Mouse (Mus musculus): ENCODE measurements around the gene Fermt3. TPM values are rescaled to one million over a fixed set of nuclear protein-coding genes. Genes with fewer than 3 reads are reported as not detected.

Fermt3 gene
- polyA plus RNA-seq (2015; fragmentation: Nextera tagmentation; extraction: Ambion mirVana) = 13.0 and 14.4 TPM in 2 replicates

GRCm38 (mm10) chr19:7019191-7019590 lies at the start of gene Fermt3:
TSS of gene Fermt3 (minus strand) at chr19:7019469.
- Histone ChIP-seq H3K9ac (ENCODE audit: low read depth, low read length) (peak within 1 kb of the TSS; percentile 27; the same call in 1 of the 2 replicates), H3K9me3 (ENCODE audit: control insufficient read depth, low read length) (no peaks in the 10 kb centered on the region), H3K4me3 (ENCODE audit: low read length) (peak within 1 kb of the TSS; percentile 13), H3K27me3 (replicated peaks; ENCODE audit: control insufficient read depth, insufficient read depth, low read length) (no peaks in the 10 kb centered on the region), H3K4me2 (ENCODE audit: low read depth, low read length) (no peak within 1 kb of the TSS), H3K36me3 (ENCODE audit: control insufficient read depth, insufficient read depth, low read length) (peaks cover 21% of the 10 kb centered on the region), H3K4me1 (ENCODE audit: control insufficient read depth, insufficient read depth, low read length) (no peaks in the 10 kb centered on the region; the same call in 1 of the 2 replicates), H3K27ac (ENCODE audit: low read length) (peak within 1 kb of the TSS; percentile 58)
- WGBS = 78% methylated on average over 5 of the region's 5 CpGs
- ATAC-seq = peak; percentile 81

GRCm38 (mm10) chr19:7068136-7068535 lies 48.9 kb upstream of the Fermt3 start:
- 0 out of 2 replicates have a peak overlapping the region, but pooled peaks have one; percentile 9 for H3K4me2 ChIP-seq (ENCODE audit: low read depth, low read length)
- 0 out of 2 replicates have a peak, but pooled peaks have one; percentile 22 for ATAC-seq
- H3K4me1 ChIP-seq (ENCODE audit: control insufficient read depth, insufficient read depth, low read length) = peaks cover 39% of the 10 kb centered on the region
- H3K9me3 ChIP-seq (ENCODE audit: control insufficient read depth, low read length) = no peaks in the 10 kb centered on the region
- H3K4me3 ChIP-seq (ENCODE audit: low read length) = no peak overlapping the region
- no peaks in the 10 kb centered on the region for H3K36me3 ChIP-seq (ENCODE audit: control insufficient read depth, insufficient read depth, low read length)
- H3K27ac ChIP-seq (ENCODE audit: low read length) = no peak overlapping the region
- no peak overlapping the region for H3K9ac ChIP-seq (ENCODE audit: low read depth, low read length)
- 5% methylated on average over 14 of the region's 14 CpGs for WGBS
- H3K27me3 ChIP-seq (replicated peaks; ENCODE audit: control insufficient read depth, insufficient read depth, low read length) = peaks cover 17% of the 10 kb centered on the region; the same call in 1 of the 2 replicates

GRCm38 (mm10) chr19:7067344-7068050 lies 48.2 kb upstream of the Fermt3 start:
- 45% methylated on average over 20 of the region's 20 CpGs for WGBS
- no peaks in the 10 kb centered on the region for H3K9me3 ChIP-seq (ENCODE audit: control insufficient read depth, low read length)
- peaks cover 17% of the 10 kb centered on the region; the same call in 1 of the 2 replicates for H3K27me3 ChIP-seq (replicated peaks; ENCODE audit: control insufficient read depth, insufficient read depth, low read length)
- no peak for ATAC-seq
- no peak overlapping the region for H3K9ac ChIP-seq (ENCODE audit: low read depth, low read length)
- no peaks in the 10 kb centered on the region for H3K36me3 ChIP-seq (ENCODE audit: control insufficient read depth, insufficient read depth, low read length)
- H3K4me2 ChIP-seq (ENCODE audit: low read depth, low read length) = no peak overlapping the region
- H3K4me1 ChIP-seq (ENCODE audit: control insufficient read depth, insufficient read depth, low read length) = peaks cover 39% of the 10 kb centered on the region
- no peak overlapping the region for H3K27ac ChIP-seq (ENCODE audit: low read length)
- H3K4me3 ChIP-seq (ENCODE audit: low read length) = no peak overlapping the region

GRCm38 (mm10) chr19:7066828-7067342 lies 47.6 kb upstream of the Fermt3 start:
- Histone ChIP-seq H3K4me3 (ENCODE audit: low read length) (no peak overlapping the region), H3K27me3 (replicated peaks; ENCODE audit: control insufficient read depth, insufficient read depth, low read length) (peaks cover 17% of the 10 kb centered on the region; the same call in 1 of the 2 replicates), H3K9ac (ENCODE audit: low read depth, low read length) (no peak overlapping the region), H3K27ac (ENCODE audit: low read length) (0 out of 2 replicates have a peak overlapping the region, but pooled peaks have one; percentile 24), H3K4me1 (ENCODE audit: control insufficient read depth, insufficient read depth, low read length) (peaks cover 39% of the 10 kb centered on the region), H3K36me3 (ENCODE audit: control insufficient read depth, insufficient read depth, low read length) (no peaks in the 10 kb centered on the region), H3K9me3 (ENCODE audit: control insufficient read depth, low read length) (no peaks in the 10 kb centered on the region), H3K4me2 (ENCODE audit: low read depth, low read length) (0 out of 2 replicates have a peak overlapping the region, but pooled peaks have one; percentile 22)
- 32% methylated on average over 7 of the region's 8 CpGs for WGBS
- ATAC-seq = 0 out of 2 replicates have a peak, but pooled peaks have one; percentile 5

- peak; percentile 57 for ATAC-seq
- Histone ChIP-seq H3K4me2 (ENCODE audit: low read depth, low read length) (0 out of 2 replicates have a peak overlapping the region, but pooled peaks have one; percentile 22), H3K27me3 (replicated peaks; ENCODE audit: control insufficient read depth, insufficient read depth, low read length) (peaks cover 17% of the 10 kb centered on the region; the same call in 1 of the 2 replicates), H3K9ac (ENCODE audit: low read depth, low read length) (peak overlapping the region; percentile 41), H3K27ac (ENCODE audit: low read length) (0 out of 2 replicates have a peak overlapping the region, but pooled peaks have one; percentile 24), H3K36me3 (ENCODE audit: control insufficient read depth, insufficient read depth, low read length) (no peaks in the 10 kb centered on the region), H3K4me1 (ENCODE audit: control insufficient read depth, insufficient read depth, low read length) (peaks cover 39% of the 10 kb centered on the region), H3K4me3 (ENCODE audit: low read length) (no peak overlapping the region), H3K9me3 (ENCODE audit: control insufficient read depth, low read length) (no peaks in the 10 kb centered on the region)
- WGBS = 32% methylated on average over 15 of the region's 15 CpGs
Measured at GRCm38 (mm10) chr19:7066034-7066827, 47.0 kb upstream of the Fermt3 start.

- 3% methylated on average over 3 of the region's 3 CpGs for WGBS
- H3K4me1 ChIP-seq (ENCODE audit: control insufficient read depth, insufficient read depth, low read length) = peaks cover 26% of the 10 kb centered on the region
- peak; percentile 55 for ATAC-seq
Measured at GRCm38 (mm10) chr19:7064571-7064970, 45.3 kb upstream of the Fermt3 start.

GRCm38 (mm10) chr19:7062916-7063315 lies 43.6 kb upstream of the Fermt3 start:
- no peak overlapping the region for H3K4me2 ChIP-seq (ENCODE audit: low read depth, low read length)
- no peak overlapping the region for H3K4me3 ChIP-seq (ENCODE audit: low read length)
- WGBS = 92% methylated on average over 8 of the region's 8 CpGs
- no peaks in the 10 kb centered on the region for H3K9me3 ChIP-seq (ENCODE audit: control insufficient read depth, low read length)
- H3K27ac ChIP-seq (ENCODE audit: low read length) = no peak overlapping the region
- H3K4me1 ChIP-seq (ENCODE audit: control insufficient read depth, insufficient read depth, low read length) = peaks cover 22% of the 10 kb centered on the region
- H3K36me3 ChIP-seq (ENCODE audit: control insufficient read depth, insufficient read depth, low read length) = no peaks in the 10 kb centered on the region
- H3K9ac ChIP-seq (ENCODE audit: low read depth, low read length) = no peak overlapping the region
- peaks cover 6% of the 10 kb centered on the region; the same call in 1 of the 2 replicates for H3K27me3 ChIP-seq (replicated peaks; ENCODE audit: control insufficient read depth, insufficient read depth, low read length)
- ATAC-seq = no peak

More at GRCm38 (mm10) chr19:7064571-7064970, 45.3 kb upstream of the Fermt3 start:
- H3K27me3 ChIP-seq (replicated peaks; ENCODE audit: control insufficient read depth, insufficient read depth, low read length) = peaks cover 15% of the 10 kb centered on the region; the same call in 1 of the 2 replicates
- H3K27ac ChIP-seq (ENCODE audit: low read length) = no peak overlapping the region
- H3K36me3 ChIP-seq (ENCODE audit: control insufficient read depth, insufficient read depth, low read length) = no peaks in the 10 kb centered on the region
- no peak overlapping the region for H3K9ac ChIP-seq (ENCODE audit: low read depth, low read length)
- no peak overlapping the region for H3K4me2 ChIP-seq (ENCODE audit: low read depth, low read length)
- no peak overlapping the region for H3K4me3 ChIP-seq (ENCODE audit: low read length)
- H3K9me3 ChIP-seq (ENCODE audit: control insufficient read depth, low read length) = no peaks in the 10 kb centered on the region

- ATAC-seq = no peak
- no peak overlapping the region for H3K9ac ChIP-seq (ENCODE audit: low read depth, low read length)
- H3K4me3 ChIP-seq (ENCODE audit: low read length) = no peak overlapping the region
- H3K9me3 ChIP-seq (ENCODE audit: control insufficient read depth, low read length) = no peaks in the 10 kb centered on the region
- H3K27ac ChIP-seq (ENCODE audit: low read length) = no peak overlapping the region
- H3K4me2 ChIP-seq (ENCODE audit: low read depth, low read length) = no peak overlapping the region
- peaks cover 22% of the 10 kb centered on the region for H3K4me1 ChIP-seq (ENCODE audit: control insufficient read depth, insufficient read depth, low read length)
- H3K36me3 ChIP-seq (ENCODE audit: control insufficient read depth, insufficient read depth, low read length) = no peaks in the 10 kb centered on the region
- WGBS = 87% methylated on average over 5 of the region's 5 CpGs
- no peaks in the 10 kb centered on the region for H3K27me3 ChIP-seq (replicated peaks; ENCODE audit: control insufficient read depth, insufficient read depth, low read length)
Measured at GRCm38 (mm10) chr19:7062110-7062509, 42.8 kb upstream of the Fermt3 start.

- peak overlapping the region; percentile 3; the same call in 1 of the 2 replicates for H3K27ac ChIP-seq (ENCODE audit: low read length)
- ATAC-seq = no peak
- H3K9ac ChIP-seq (ENCODE audit: low read depth, low read length) = no peak overlapping the region
- peaks cover 19% of the 10 kb centered on the region for H3K4me1 ChIP-seq (ENCODE audit: control insufficient read depth, insufficient read depth, low read length)
- 68% methylated on average over 6 of the region's 6 CpGs for WGBS
- peak overlapping the region; percentile 100; the same call in 1 of the 2 replicates for H3K4me2 ChIP-seq (ENCODE audit: low read depth, low read length)
- no peaks in the 10 kb centered on the region for H3K27me3 ChIP-seq (replicated peaks; ENCODE audit: control insufficient read depth, insufficient read depth, low read length)
- H3K9me3 ChIP-seq (ENCODE audit: control insufficient read depth, low read length) = no peaks in the 10 kb centered on the region
- H3K36me3 ChIP-seq (ENCODE audit: control insufficient read depth, insufficient read depth, low read length) = no peaks in the 10 kb centered on the region
- no peak overlapping the region for H3K4me3 ChIP-seq (ENCODE audit: low read length)
Measured at GRCm38 (mm10) chr19:7058541-7058940, 39.3 kb upstream of the Fermt3 start.

All from intestine, embryonic 16.5 days (tissue).